Mouse (Mus musculus) G1E (cell line): ENCODE measurements around the gene Cyp21a1.
"Not testable (repeated sequence)": the region's sequence is repeated elsewhere in the genome, so short reads cannot be mapped to it uniquely, and the experiment has no call there.

Experiments
- CTCF ChIP-seq: IDR thresholded peaks from 2 replicates; pipeline ENCODE4 v1.5.1; 2012; ENCODE audit warnings: low read depth, low read length, inconsistent platforms, mixed read lengths
- GATA1 ChIP-seq: IDR thresholded peaks from 2 replicates; pipeline ENCODE4 v1.6.1; 2012; ENCODE audit warnings: borderline replicate concordance, low read length, inconsistent platforms, mixed read lengths

DNA sequence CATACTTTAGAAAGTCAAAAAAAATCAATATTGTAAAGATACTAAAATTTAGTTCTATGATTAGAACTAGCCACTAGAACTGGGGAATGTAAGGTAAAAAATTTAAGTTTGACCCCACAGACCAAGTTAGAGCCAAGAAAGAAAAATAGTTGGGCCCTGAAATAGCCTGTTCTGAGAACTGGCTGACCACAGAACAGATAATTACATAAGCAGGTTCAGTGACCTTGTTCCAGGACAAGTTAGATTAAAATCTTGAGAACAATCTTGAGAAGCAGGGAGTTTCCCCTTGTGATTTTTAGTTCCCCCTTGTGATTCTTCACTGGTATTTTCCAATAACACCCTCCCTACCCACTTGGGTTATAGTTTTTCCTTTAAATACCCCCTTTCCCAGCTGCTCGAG is 26.4 kb upstream of the Cyp21a1 start:
- not testable (repeated sequence) for TF ChIP-seq CTCF, GATA1
